Mouse (Mus musculus): ENCODE measurements around the gene Fgd2. TPM values are rescaled to one million over a fixed set of nuclear protein-coding genes. Genes with fewer than 3 reads are reported as not detected.

Gene Fgd2
- polyA plus RNA-seq, 1 experiment from 2014 or later, result 6.5 TPM

DNA sequence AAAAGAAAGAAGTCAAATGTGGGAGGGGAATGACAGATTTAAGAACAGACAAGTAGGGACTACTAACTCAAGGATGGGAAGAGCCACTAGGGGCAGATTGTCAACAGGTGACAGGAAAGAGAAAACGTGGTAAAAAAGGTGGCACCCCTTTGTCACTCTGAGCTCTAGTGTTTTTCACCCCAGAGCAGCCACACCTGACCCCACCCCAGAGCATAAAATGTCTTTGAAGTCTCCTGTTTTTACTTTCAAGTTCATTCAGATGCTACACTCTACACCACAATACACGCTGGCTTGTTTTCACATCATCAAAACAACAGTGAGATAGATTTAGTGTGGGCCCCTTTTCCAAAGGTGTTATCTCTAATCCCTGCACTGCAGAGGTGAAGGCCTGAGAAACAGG is 68.1 kb downstream of the Fgd2 start:
- H3K4me3 ChIP-seq (replicated peaks), result no peak overlapping the region
- ATAC-seq (ENCODE audit: insufficient read depth), result no peak
- H3K9ac ChIP-seq, result no peak overlapping the region
- peak overlapping the region; percentile 35; the same call in 1 of the 2 replicates for H3K27ac ChIP-seq (replicated peaks)
- H3K27me3 ChIP-seq, result peaks cover 43% of the 10 kb centered on the region
- 35% methylated on average over 2 of the region's 2 CpGs for WGBS (ENCODE audit: insufficient replicate concordance)
- peaks cover 50% of the 10 kb centered on the region for H3K4me1 ChIP-seq (replicated peaks)
- no peaks in the 10 kb centered on the region for H3K9me3 ChIP-seq (replicated peaks)
- H3K4me2 ChIP-seq, result no peak overlapping the region
- H3K36me3 ChIP-seq (replicated peaks), result no peaks in the 10 kb centered on the region

Other genes with a start within 250 kb of the Fgd2 start
- gene Rab44, start 246.8 kb upstream of the Fgd2 start, polyA plus RNA-seq (2015; fragmentation: Nextera tagmentation; extraction: Ambion mirVana), result 7.8 and 10.0 TPM in 2 replicates
- 0.05 and 0.12 TPM in 2 replicates for gene Cpne5, start 122.7 kb upstream of the Fgd2 start, polyA plus RNA-seq (2015; fragmentation: Nextera tagmentation; extraction: Ambion mirVana)
- gene Ppil1, start 96.7 kb upstream of the Fgd2 start, polyA plus RNA-seq (2015; fragmentation: Nextera tagmentation; extraction: Ambion mirVana), result 86.2 and 92.9 TPM in 2 replicates
- gene BC004004, start 92.1 kb upstream of the Fgd2 start, polyA plus RNA-seq (2015; fragmentation: Nextera tagmentation; extraction: Ambion mirVana), result 62.7 and 69.9 TPM in 2 replicates
- gene Pi16, start 43.2 kb upstream of the Fgd2 start, polyA plus RNA-seq (2015; fragmentation: Nextera tagmentation; extraction: Ambion mirVana), result 1.9 and 2.4 TPM in 2 replicates
- gene Mtch1, start 13.0 kb upstream of the Fgd2 start, polyA plus RNA-seq (2015; fragmentation: Nextera tagmentation; extraction: Ambion mirVana), result 59.4 and 74.4 TPM in 2 replicates
- gene Pim1, start 129.8 kb downstream of the Fgd2 start, polyA plus RNA-seq (2015; fragmentation: Nextera tagmentation; extraction: Ambion mirVana), result 93.3 and 93.5 TPM in 2 replicates
- gene Gm17657, start 188.7 kb downstream of the Fgd2 start, polyA plus RNA-seq (2015; fragmentation: Nextera tagmentation; extraction: Ambion mirVana), result not detected in 2 replicates
- gene Tbc1d22b, start 188.9 kb downstream of the Fgd2 start, polyA plus RNA-seq (2015; fragmentation: Nextera tagmentation; extraction: Ambion mirVana), result 2.9 and 3.3 TPM in 2 replicates
- 0.10 and 0.23 TPM in 2 replicates for gene Tmem217, start 191.5 kb downstream of the Fgd2 start, polyA plus RNA-seq (2015; fragmentation: Nextera tagmentation; extraction: Ambion mirVana)

Data from liver, embryonic 15.5 days (tissue).